Mouse (Mus musculus): ENCODE data around the gene Slc22a16.

The Slc22a16 gene

DNA sequence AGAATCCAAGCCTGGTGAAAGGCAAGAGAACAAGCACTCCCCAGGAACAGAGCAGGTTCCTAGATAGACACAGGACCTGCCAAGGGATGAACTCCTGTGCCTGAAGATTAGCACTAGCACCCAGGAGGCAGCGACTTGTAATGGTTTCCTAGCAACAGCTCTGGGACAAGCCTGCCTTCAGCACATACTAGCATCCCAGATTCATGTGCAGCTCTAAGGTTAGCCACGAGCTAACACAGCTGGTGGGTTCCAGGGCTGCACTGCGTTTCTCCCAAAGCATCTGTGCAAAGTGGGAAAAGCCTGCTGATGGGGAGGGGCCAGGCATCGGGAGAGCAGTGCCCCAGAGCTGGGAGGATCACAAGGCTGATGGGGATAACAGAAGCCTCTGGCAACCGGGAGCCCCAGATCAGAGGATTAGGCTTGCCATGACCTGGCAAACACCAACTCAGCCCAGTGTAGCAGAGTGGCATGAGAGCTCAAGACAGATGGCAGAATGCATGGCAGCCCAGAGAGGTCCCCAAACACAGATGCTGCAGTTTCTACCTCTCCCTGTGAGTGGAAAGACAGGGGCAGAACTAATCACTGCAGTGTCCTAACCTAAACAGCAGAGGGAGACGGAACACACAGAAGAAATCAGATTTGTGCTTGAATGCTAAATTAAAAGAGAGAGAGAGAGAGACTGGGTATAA, 34.7 kb downstream of the Slc22a16 start:
- DNase-seq (ENCODE audit: low read depth, low spot score) = peak; percentile 20

DNA sequence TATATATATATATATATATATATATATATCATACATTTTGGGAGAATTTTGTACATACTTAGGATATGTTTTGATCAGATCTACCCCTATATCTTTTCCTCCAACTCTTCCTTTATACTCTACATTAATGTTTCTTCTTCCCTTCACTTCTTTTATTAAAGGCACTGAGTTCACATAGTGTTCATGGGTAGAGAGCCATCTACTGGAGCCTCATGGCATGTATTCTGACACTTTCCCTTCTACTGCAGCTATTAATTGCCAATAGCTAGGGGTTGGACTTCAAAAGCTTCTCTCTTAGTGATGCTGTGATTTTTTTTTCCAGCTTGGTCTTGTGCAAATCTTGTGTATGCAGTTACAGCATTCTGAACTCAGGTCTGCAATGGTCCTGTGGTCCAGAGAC, 47.8 kb downstream of the Slc22a16 start:
- no peak for DNase-seq (ENCODE audit: low read depth, low spot score)

DNA sequence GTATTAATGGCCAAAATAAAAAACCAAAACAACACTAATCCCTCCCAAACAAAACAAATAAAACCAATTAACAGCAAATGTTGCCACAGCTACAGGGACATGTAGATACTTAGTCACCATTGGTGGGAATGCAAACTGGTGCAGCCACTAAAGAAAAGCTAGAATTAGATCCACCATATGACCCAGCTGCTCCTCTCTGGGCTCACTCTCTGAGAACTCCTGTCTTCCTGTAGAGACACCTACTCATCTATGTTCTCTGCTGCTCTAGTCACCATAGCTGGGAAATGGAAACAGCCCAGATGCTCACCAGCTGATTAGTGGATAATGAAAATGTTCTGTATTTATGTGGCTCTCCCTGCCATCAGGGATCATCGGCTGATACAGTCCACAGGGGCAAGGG, 49.6 kb downstream of the Slc22a16 start:
- DNase-seq (ENCODE audit: low read depth, low spot score) = no peak

DNA sequence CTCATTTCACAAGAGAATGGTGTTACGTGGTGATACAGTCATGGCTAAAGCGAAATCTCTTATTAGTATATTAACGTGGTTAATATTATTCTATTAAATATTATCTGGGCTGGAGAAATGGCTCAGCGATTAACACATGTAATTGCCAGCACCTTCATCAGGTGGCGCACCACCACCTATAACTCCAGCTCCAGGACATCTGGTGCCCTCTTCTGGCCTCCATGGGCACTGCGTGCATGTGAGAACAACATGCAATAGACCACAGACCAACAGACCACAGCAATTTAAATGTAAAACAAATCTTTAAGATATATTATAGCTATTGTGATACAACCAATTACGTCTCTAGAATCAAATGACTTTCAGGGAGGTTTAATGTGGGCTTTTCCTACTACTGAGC, 59.0 kb downstream of the Slc22a16 start:
- DNase-seq (ENCODE audit: low read depth, low spot score) = no peak

DNA sequence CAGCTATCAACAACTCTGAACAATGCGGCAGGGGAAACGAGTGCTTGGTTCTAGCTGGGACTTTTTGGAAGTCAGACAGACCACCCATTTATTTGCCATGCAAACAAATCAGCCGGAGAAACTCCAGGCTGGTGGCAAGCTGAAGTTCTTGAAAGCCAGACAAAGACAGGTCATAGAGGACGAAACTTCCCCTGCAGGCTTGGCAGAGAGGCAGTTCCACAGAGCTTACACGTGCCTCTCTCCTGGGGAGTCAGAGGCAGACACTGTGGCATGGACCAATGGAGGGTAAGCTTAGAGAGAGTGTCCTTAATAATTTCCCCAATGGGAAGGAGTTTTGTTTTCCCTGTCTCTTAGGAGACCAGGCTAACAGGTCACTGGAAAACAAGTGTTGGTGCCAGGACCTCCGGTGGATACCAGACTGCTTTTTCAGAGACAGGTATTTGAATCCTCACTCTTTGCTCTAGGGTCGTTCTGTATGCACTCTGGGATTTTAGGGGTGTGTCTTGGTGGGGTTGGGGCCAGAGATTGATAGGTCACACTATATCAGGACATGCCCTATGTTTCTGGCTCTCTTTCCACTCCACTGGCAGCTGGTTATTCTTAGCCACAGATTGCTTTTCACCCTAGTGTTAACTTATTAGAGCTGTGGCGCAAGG, 59.6 kb downstream of the Slc22a16 start, which contains the start of gene Ddo:
Gene Ddo (plus strand): TSS at position 356 of the 656 bp plus-strand sequence.
- no peak for DNase-seq (ENCODE audit: low read depth, low spot score)

DNA sequence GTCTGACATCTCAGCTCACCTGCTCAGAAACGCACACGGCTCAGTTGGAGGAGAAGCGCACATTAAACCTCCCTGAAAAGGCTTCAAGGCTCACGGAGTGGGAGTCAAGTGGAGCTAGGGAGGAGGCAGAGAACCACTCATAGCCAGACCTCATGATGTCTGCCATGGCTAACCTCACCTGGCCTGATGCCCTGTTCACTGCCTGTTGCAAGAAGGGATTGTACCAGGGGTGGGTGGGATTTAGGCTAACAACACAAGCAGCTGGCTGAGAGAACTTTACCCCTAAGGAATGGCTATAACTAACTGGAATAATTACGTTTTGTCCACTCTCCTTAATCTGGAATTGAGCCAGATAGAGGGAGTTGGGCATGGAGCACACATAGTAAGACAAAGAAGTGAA, 60.3 kb downstream of the Slc22a16 start:
- no peak for DNase-seq (ENCODE audit: low read depth, low spot score)

DNA sequence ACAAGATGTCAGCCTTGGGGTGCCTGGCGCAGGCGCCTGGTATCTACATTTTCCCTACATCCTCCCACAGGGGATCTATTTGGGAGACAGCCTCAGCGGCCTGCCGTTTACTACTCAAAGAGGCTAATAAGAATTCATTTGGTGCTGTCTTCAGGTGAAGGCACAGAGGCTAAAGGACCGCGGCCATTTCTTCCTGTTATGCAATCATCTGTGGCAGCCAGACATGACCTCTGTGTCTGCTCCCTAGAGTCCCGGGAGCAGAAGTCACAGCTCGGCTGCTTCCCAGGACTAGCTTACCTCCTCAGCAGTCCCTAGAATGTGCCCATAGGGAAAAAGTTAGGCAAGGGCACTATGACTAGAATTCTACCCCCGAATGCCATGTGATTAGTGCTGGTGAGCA, 60.8 kb downstream of the Slc22a16 start:
- no peak for DNase-seq (ENCODE audit: low read depth, low spot score)

DNA sequence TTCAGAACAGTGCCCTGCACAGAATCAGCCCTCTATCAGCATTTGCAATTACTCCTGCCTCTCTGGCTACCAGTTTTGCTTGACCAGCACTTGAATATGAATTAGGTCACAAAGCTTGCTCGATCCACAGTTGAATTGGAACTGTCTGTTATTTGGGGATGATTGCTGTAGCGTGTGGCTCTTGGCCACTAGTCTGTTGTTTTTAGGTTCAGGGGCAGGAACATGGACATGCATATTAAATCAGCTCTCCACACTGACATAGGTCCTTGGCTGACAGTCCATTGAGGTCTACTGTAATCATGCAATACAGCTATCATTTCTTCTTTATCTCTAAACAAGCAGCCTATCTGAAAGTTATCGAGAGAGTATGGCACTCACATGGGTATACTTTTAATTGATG, 62.0 kb downstream of the Slc22a16 start:
- no peak for DNase-seq (ENCODE audit: low read depth, low spot score)

DNA sequence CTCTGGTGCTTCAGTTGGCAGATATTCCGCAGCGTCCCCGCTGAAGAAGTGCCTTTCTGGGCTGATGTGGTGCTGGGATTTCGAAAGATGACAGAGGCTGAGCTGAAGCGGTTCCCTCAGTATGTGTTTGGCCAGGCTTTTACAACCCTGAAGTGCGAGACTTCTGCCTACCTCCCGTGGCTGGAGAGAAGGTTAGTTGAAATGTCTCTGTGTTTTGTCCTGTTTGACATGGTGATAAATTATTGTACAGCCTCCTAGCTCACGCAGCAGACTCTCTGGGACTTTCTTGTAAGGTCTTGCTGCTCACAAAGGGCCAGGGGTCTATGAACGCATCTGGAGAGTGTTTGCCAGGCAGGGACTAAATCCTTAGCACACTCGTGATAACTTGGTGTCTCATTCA, 67.2 kb downstream of the Slc22a16 start:
- no peak for DNase-seq (ENCODE audit: low read depth, low spot score)

DNA sequence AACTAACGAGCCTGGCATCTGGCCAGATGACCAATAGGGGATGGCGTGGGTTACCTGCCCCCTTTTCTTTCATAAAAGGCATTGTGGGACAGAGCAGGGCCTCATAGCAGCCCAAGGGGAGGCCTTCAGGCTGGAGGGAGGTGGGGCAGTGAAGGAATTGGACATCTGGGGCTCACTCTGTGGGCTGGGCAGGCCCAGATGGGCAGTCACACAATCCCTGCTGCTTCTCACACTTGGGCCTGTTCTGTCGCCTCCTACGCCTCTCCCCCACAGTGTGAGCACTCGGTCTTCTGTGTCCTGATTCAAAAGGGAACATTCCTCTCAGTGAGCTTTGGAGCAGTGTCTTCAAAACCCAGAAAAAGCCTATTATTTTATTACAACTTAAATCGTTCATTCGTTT, 68.1 kb downstream of the Slc22a16 start:
- no peak for DNase-seq (ENCODE audit: low read depth, low spot score)

DNA sequence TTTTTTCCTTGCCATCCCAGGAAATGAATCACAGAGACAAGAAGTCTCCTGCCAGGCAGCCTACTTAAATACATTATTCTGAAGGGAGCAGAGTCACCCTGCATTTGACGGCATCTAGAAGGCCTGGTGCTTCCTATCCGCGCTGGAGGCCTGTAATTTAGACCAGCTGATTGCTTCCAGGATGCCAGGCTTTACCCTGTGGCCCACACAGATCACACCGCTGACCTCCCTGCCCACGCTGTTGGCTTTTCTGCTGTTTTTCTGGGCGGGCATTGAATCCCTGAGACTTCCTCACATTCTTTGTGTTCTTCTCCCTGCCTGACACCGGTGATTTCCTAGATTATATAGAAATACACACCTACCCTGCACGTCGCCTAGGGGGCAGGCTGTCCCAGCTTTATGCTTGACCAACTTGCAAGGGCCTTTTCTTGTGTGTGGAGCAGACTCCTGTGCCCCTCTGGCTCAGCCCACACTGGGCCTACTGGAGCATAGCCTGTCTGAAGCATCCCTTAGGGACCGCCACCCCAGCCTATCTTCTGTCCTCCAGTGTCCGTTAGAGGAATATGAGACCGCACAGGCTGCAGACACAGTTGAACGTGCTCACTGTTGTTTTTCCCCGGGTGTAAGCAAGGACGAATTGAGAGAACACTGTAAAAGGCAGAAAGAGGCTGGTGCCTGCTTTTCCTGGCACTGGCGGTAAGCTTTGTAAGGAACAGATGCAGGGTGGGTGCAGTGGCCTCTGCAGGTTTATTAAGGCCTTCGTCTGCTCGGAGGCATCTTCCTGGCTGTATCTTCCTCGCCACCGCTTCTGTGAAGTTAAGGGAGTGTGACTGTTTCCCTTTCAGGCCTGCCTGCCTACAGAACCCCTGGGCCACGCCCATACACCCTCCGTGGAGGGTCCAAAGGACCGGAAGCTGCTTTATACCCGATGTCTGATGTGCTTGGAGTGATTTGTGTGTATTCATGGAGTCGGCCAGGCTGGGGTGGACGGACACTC, 69.0 kb downstream of the Slc22a16 start:
- DNase-seq (ENCODE audit: low read depth, low spot score) = peak; percentile 24

DNA sequence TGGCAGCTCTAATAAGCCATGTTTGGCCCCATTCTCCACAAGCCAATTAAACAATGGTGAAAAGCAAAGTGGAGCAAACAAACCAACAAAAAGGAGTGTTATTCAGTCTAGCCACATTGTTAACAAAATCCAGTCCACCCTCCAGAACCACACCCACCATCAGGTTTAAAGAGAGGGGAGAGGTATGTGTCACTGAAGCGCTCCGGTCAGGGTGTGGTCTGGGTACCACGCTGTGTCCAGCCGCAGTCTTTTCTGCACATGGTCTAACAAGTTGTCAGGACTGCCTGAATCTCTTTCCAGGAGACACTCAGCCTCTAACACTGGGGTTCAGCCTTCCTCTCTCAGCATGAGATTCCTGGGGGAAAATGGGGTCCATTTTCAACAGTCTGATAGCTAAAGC, 70.3 kb downstream of the Slc22a16 start:
- peak; percentile 63 for DNase-seq (ENCODE audit: low read depth, low spot score)

DNA sequence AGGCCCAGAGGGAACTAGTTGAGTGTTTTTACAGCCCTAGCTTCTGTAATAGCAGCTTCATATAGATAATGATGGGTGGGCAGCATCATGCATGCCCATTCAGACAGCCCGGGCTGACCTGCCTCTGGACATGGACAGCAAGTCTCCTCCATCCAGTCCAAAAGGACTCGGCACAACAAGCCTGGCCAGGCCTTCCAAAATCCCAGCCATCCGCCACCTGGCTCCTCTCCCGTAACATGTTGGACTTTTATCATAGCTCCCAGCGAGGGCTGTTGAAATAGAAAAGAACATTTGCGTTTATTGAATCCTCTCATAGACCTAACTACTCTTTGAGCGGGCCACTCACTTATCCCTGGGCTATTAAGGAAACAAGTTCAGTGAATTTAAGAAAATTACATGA, 71.8 kb downstream of the Slc22a16 start:
- no peak for DNase-seq (ENCODE audit: low read depth, low spot score)

DNA sequence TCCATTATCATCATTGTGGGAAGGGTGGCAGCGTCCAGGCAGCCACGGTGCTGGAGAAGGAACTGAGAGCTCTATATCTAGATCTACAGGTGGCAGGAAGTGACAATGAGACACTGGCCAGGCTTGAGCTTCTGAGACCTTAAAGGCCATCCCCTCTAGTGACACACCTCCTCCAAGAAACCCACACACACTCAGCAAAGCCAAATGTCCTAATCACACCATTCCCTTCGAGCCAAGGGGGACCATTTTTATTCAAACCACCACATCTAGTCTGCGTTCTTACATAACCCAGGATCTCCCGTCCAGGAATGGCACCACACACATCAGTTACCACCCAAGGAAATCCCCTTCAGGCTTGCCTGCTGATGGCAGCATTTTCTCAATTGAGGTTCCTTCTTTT, 73.0 kb downstream of the Slc22a16 start:
- DNase-seq (ENCODE audit: low read depth, low spot score) = no peak

DNA sequence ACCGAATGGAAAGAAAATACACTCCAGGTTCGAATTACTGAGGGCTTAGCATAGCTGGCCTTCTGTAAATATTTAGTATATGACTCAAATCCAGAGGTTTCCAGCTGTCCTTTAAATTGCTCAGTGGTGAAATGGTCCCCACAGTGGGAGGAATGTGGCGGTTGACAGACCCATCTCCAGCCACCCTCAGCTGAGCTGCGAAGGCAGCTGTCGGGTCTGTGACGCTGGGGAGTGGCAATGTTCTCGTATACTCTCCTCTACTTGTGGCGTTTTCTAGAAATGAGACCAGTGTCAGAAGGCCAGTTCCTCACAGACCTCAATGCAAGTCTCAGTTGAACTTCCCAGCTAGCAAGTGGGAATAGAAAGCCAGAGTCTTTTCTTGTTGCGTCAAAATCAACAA, 74.3 kb downstream of the Slc22a16 start:
- no peak for DNase-seq (ENCODE audit: low read depth, low spot score)

DNA sequence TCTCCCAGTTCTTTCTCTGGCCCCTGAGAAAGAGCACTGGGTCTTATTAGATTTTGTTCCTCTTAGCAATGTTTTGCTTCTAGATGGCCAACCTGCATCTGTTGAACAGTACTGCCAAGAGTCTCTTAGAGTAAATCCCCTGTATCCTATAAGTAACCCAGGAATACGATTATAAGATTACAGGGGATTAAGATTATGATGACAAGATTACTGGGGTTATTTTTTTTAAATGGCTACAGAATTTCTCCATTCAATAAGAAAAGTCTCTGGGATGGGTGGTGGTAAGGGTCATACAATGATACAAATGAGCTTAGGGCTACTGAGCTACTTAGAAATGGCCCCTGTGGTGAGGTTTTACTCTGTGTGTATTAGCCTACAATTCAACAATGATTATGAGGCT, 75.2 kb downstream of the Slc22a16 start:
- no peak for DNase-seq (ENCODE audit: low read depth, low spot score)

DNA sequence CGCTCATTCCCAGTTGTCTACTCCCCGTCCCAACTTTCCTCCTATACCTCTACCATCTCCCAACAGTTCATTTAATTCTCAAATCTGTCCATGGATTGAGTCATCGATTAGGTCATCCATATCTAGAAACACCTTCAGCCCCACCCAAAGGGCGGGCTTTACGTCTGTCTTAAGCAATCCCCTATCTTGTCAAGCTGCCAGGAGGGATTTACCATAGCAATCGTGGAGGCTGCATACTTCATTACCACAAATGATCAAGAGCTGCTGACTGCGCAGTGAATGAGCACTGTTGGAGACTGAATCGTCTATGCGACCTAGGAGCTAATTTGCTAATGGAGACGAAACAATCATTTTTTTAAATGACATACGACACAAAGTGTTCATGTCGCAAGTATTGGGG, 78.6 kb downstream of the Slc22a16 start:
- DNase-seq (ENCODE audit: low read depth, low spot score) = no peak

DNA sequence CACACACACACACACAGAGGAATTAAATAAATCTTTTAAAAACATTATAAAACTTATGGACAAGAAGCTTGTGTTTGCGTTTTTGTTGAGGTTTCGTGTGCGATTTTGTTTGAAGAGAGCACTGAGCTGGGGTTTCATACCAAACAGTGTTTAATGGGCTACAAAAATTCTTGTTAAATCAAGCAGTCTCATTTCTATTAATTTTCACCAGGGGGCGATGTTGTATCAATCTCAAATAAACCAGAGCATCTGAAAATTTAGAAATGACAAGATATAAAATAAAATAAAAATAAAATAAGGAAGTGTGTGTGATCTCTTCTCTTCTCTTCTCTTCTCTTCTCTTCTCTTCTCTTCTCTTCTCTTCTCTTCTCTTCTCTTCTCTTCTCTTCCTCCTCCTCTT, 79.5 kb downstream of the Slc22a16 start:
- DNase-seq (ENCODE audit: low read depth, low spot score) = peak; percentile 29

DNA sequence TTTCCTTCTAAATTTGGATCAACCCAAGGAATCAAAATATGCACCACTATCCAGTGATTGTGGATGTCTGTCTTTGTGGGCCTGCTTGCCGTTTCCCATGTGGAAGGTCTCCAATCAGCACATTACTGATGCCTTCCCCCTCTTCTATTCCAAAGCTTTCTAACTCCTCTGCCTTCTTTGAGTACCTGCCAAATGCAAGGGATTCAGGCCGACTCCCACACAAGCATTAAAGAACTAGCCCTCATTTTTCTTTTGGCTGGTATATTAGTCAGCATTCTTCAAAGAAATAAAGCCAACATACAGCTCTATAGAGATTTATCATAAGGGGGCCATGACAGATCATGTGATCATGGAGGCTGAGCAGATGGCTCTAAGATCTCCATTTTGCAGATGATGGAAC, 81.5 kb downstream of the Slc22a16 start:
- DNase-seq (ENCODE audit: low read depth, low spot score) = no peak

Data from R1 (cell line).